Mouse (Mus musculus) adrenal gland, postnatal 0 days (tissue): ENCODE results near the gene C1qtnf1. TPM values are rescaled to one million over a fixed set of nuclear protein-coding genes. Genes with fewer than 3 reads are reported as not detected.

Experiments used
- polyA plus RNA-seq: library from polyadenylated mRNA; unstranded; fragments of >200 nt; fragmentation: Nextera tagmentation; extraction: Ambion mirVana; gene quantifications from 2 replicates; pipeline ENCODE4 v1.2.1, GENCODE M21; 2015

C1qtnf1 gene
- polyA plus RNA-seq = 21.3 and 24.4 TPM in 2 replicates

GRCm38 (mm10) chr11:118427986-118428385, at the start of gene C1qtnf1:
C1qtnf1 (plus strand) TSS chr11:118428203.

GRCm38 (mm10) chr11:118401760-118402280, 26.2 kb upstream of the C1qtnf1 start, which contains the start of gene Lgals3bp:
Lgals3bp (minus strand) TSS chr11:118402092.

DNA sequence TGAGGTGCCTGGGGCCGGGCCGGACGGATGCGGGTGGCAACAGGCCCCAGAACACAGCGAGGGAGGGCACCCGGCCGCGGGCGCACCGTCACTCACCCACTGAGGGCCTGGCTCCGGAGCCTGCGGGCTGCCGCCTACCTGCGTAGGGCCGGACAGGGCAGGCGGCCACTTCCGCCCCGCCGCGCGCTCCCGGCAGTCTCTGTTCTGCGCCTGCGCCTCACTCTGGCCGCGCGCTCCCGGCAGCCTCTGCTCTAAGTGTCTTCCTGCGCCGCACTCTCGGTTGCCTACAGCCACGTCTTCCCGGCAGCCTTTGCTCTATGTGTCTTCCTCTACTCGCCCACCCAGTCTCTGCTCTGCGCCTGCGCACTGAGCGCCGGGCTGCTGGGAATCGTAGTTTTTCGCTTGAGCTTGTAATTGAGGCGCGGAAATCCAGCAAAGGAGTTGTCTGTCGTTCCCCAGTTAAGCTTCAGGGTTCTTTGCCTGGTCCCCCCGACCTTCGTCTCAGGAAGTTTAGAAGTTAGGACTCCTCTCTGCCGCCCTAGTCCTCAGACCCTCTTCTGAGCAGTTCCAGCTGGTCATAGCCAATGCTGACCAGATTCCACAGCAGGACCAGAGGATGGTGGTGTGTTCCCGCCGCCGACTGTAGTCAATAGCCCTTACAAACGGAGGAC, 9.0 kb upstream of the C1qtnf1 start, which contains the start of gene Cant1:
Gene Cant1 (minus strand): TSS at position 253 of the 671 bp plus-strand sequence.

GRCm38 (mm10) chr11:118476396-118477373, 48.7 kb downstream of the C1qtnf1 start, which contains the start of gene Engase:
Engase (plus strand) TSS chr11:118476829.

Other genes starting within 250 kb of the C1qtnf1 start
- 11.5 and 12.1 TPM in 2 replicates for gene Cyth1, start 179.6 kb upstream of the C1qtnf1 start, polyA plus RNA-seq
- gene Usp36, start 138.0 kb upstream of the C1qtnf1 start, polyA plus RNA-seq = 7.0 and 9.0 TPM in 2 replicates
- gene Cep295nl, start 85.7 kb upstream of the C1qtnf1 start, polyA plus RNA-seq = 0.16 and 0.43 TPM in 2 replicates
- gene Timp2, start 72.5 kb upstream of the C1qtnf1 start, polyA plus RNA-seq = 93.1 and 152 TPM in 2 replicates
- 61.4 and 85.4 TPM in 2 replicates for gene Lgals3bp, start 26.1 kb upstream of the C1qtnf1 start, polyA plus RNA-seq
- gene Cant1, start 9.1 kb upstream of the C1qtnf1 start, polyA plus RNA-seq = 20.1 and 24.2 TPM in 2 replicates
- 6.6 and 12.7 TPM in 2 replicates for gene Engase, start 48.6 kb downstream of the C1qtnf1 start, polyA plus RNA-seq